Mouse (Mus musculus) forebrain, embryonic 16.5 days (tissue): ENCODE results near the gene Cfap100. TPM values are rescaled to one million over a fixed set of nuclear protein-coding genes. Genes with fewer than 3 reads are reported as not detected.

Experiments used
- polyA plus RNA-seq: library from polyadenylated mRNA; unstranded; fragments of >200 nt; fragmentation: Nextera tagmentation; extraction: Ambion mirVana; gene quantifications from 2 replicates; pipeline ENCODE4 v1.2.1, GENCODE M21; 2015

Gene Cfap100
- polyA plus RNA-seq, 1 experiment from 2014 or later: 5.4 TPM

Other genes starting within 250 kb of the Cfap100 start
- not detected in 2 replicates for gene V1ra8, start 226.0 kb downstream of the Cfap100 start, polyA plus RNA-seq
- not detected in 2 replicates for gene Vmn1r53, start 204.4 kb downstream of the Cfap100 start, polyA plus RNA-seq
- not detected in 2 replicates for gene Vmn1r54, start 182.5 kb downstream of the Cfap100 start, polyA plus RNA-seq
- not detected in 2 replicates for gene BC048671, start 127.6 kb downstream of the Cfap100 start, polyA plus RNA-seq
- gene Chst13, start 103.6 kb downstream of the Cfap100 start, polyA plus RNA-seq: not detected in 2 replicates
- gene Uroc1, start 95.5 kb downstream of the Cfap100 start, polyA plus RNA-seq: not detected in 2 replicates
- gene Zxdc, start 59.3 kb downstream of the Cfap100 start, polyA plus RNA-seq: 10.1 and 10.4 TPM in 2 replicates
- 11.6 and 14.3 TPM in 2 replicates for gene Klf15, start 33.8 kb upstream of the Cfap100 start, polyA plus RNA-seq
- gene Aldh1l1, start 57.6 kb upstream of the Cfap100 start, polyA plus RNA-seq: 33.3 and 38.0 TPM in 2 replicates
- gene Slc41a3, start 175.9 kb upstream of the Cfap100 start, polyA plus RNA-seq: 2.4 and 3.3 TPM in 2 replicates